Mouse (Mus musculus): ENCODE results near the gene Olfr1122.

DNA sequence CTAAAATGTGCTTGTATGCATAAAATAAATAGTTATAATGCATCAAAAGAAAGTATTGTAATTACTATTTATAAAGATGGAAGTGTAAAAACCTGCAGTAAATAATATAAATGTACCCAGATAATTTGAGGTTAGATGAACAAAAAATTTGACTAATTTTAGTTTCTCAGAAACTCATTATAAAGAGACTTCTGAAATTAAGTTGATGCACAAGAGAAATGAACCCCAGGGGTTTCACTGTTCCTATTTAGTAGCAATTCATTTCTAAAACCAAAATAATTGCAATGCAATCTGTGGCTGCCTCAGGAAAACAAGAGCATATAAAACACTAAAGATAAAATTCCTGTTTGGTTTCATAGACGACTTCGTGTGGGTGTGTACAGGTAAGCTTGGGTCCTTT lies at the start of gene Olfr1122:
- no peak for TF ChIP-seq CTCF (IDR thresholded peaks at IDR 0.05; ENCODE audit: low read depth, low read length)
- TF ChIP-seq POLR2A (IDR thresholded peaks at IDR 0.05; ENCODE audit: insufficient read depth, low read length): no peak
